Mouse (Mus musculus): Measurements from ENCODE around the gene Btbd9.

DNA sequence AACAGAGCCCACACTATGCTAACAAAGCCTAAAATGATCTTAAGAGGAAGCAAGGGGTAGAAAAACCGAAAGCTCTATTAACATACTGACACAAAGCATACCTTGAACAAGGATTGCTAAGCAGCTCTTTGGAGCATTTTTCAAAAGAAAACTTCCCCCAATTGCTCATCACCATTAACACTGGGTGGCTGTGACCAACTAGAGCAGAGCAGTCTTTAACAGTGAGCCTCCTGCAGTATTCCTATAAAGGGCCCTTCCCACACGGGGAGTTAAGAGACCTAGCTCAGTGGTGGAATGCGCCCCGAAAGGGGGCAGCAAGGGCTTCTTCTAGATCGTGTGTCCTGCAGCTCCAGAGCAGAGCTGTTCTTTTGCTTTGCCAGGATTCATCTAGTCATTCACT is 69.4 kb downstream of the Btbd9 start:
- no peak for TF ChIP-seq CHD2 (IDR thresholded peaks at IDR 0.05; ENCODE audit: low read depth, low read length)
- TF ChIP-seq ZC3H11A (IDR thresholded peaks at IDR 0.05; ENCODE audit: borderline replicate concordance, low read depth, low read length): no peak
- no peak for TF ChIP-seq ZNF384 (IDR thresholded peaks at IDR 0.05; ENCODE audit: low read depth, low read length)
- TF ChIP-seq MAFK (IDR thresholded peaks at IDR 0.05; ENCODE audit: insufficient read depth, low read depth, low read length): no peak
